Mouse (Mus musculus): Measurements from ENCODE around the gene Cyb5d1. TPM values are rescaled to one million over a fixed set of nuclear protein-coding genes. Genes with fewer than 3 reads are reported as not detected.

The Cyb5d1 gene
- 10 to 100 TPM; 26.1 to 29.3 TPM for total RNA-seq (2021)

DNA sequence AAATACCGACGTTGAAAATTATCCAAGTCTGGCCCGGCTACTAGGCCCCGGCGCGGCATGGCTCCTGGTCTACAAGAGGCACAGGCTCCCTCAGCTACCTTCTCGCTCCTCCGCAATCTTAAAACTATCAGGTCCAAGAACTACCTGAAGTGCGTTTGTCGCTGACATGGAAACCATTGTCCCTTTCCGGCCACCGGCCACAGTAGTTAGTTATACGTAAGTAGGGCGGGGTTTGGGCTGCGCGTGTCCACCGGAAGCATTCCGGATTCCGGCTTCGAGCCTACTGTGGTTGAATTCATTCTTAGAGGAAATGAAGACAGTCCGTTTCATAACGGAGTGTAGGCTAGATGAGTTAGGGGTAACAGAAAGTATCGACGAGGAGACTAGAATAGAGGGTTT, at the start of gene Cyb5d1, which contains the start of gene Naa38:
Gene Cyb5d1 (minus strand): TSS at position 397 of the 399 bp plus-strand sequence.
Gene Naa38 (plus strand): TSS at position 253 of the 399 bp plus-strand sequence.
- peak; percentile 83 for DNase-seq (ENCODE audit: low spot score)
- intact Hi-C loops (cut with DNase I): loop anchor here (5.0 kb wide), 1 partner anchor 298 kb away; the partner anchor contains the start of gene Per1

DNA sequence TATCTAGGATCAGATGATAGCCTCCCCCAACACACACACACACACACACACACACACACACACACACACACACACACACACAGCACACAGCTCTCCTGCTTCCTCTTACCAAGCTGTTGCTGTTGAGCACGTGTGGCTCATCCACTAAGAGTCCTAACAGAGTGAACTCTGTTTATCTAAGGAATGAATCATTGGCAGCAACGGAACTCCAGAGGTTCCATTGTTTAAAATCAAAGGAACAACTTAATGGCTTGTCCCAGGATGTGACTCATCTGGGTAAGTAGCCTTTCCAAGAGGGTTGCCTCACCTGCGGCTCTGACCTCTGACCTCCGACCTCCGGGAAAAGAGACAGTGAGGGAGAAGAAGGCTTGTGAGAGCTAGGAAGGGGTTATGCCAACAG, 47.9 kb upstream of the Cyb5d1 start:
- no peak for DNase-seq (ENCODE audit: low spot score)
- intact Hi-C loops (cut with DNase I): no loop called here

DNA sequence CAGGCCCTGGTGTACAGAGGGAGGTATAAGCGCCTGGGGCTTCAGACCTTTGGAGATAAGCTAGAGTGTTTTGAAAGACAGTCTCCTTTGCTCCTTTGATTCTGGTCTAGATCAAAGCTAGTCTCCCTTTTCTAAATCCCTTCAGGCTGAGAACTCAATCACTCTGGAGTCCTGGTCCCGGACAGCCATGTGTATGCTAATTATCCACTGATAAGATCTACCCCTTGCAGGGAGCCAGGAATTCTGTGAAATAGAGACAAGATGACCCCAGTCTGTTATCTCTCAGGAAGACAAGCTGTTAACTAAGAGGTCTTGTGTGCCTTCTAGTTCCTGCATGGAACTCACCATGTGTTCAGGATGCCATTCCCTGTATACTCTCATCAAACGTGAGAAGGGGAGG, 41.9 kb upstream of the Cyb5d1 start:
- DNase-seq (ENCODE audit: low spot score): no peak
- intact Hi-C loops (cut with DNase I): no loop called here

DNA sequence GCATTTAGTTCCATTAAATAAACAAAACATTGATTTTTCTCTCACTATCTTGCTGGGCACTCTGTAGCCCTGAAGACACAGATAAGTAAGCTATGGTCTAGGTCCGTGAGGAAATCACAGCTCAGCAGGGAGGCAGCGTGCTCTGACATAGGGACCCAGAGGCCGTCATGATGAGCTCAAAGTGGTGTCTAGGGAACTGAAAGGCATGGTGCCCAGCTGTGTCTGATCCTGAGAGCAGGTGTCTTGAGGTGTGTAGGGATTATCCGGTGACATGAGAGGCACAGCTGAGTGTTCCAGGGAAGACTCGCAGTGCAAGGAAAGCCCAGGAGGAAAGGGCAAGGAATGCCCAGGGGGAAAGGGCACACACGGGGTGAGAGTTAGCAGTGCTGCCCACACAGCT, 37.8 kb upstream of the Cyb5d1 start:
- intact Hi-C loops (cut with DNase I): loop anchor here (2.0 kb wide), 1 partner anchor 160 kb away; no protein-coding TSS in a partner anchor
- DNase-seq (ENCODE audit: low spot score): no peak

- DNase-seq (ENCODE audit: low spot score): no peak
- intact Hi-C loops (cut with DNase I): loop anchor here (1.0 to 2.0 kb wide), 3 partner anchors 32 to 160 kb away; no protein-coding TSS in a partner anchor
Measured at GRCm38 (mm10) chr11:69432640-69432982, 37.2 kb upstream of the Cyb5d1 start.

DNA sequence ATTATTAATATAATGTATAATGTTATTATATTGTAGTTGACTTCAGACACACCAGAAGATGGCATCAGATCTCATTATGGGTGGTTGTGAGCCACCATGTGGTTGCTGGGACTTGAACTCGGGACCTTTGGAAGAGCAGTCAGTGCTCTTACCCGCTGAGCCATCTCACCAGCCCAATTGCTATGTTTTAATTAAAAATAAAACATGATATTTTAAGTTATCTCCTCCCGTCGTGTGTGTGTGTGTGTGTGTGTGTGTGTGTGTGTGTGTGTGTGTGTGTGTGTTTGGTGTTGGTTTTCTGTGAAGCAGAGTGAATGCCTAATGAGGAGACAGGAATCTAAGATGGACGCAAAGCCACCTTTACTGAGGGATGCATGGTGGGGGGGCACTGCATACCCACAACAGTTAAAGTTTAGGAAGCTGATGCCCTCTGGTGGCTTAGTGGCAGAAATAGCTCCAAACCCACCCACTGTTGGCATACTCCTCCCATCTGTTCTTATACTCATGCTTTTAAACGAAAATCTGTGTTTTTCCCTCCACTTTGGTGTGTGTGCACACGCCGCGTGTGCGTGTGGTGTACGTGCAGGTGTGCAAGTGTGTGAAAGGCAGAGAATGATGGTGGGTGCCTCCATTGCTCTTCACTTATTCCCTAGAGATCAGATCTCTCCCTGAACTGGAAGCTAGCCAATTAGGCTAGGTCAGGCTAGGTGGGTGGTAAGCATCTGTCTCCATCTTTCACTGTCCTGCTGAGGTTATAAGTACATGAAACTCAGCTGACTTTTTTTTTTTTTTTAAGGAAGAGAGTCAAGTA, 36.6 kb upstream of the Cyb5d1 start:
- intact Hi-C loops (cut with DNase I): loop anchor here (1.0 to 2.0 kb wide), 3 partner anchors 32 to 159 kb away; no protein-coding TSS in a partner anchor
- peak; percentile 52 for DNase-seq (ENCODE audit: low spot score)

DNA sequence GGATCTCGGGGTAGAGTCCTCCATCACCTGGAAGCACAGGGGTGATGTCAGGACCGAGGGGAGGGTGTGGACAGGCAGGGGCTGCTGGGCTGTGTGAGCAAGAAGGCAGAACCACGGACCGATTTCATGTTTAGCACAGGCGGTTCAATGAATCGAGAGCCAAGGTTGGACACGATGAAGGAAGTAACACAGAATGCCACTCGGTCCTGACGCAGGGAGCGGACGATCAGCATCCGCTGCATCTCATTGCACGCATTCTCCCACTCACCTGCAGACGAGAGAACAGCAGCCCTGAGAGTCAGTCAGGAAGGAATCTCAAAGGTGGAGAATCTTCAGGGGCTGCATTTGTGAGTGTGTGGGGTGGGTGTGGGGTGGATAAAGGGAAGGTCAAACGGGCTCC, 35.2 kb upstream of the Cyb5d1 start:
- intact Hi-C loops (cut with DNase I): no loop called here
- DNase-seq (ENCODE audit: low spot score): no peak

GRCm38 (mm10) chr11:69429313-69429712, 33.9 kb upstream of the Cyb5d1 start:
- DNase-seq (ENCODE audit: low spot score): no peak
- intact Hi-C loops (cut with DNase I): no loop called here

DNA sequence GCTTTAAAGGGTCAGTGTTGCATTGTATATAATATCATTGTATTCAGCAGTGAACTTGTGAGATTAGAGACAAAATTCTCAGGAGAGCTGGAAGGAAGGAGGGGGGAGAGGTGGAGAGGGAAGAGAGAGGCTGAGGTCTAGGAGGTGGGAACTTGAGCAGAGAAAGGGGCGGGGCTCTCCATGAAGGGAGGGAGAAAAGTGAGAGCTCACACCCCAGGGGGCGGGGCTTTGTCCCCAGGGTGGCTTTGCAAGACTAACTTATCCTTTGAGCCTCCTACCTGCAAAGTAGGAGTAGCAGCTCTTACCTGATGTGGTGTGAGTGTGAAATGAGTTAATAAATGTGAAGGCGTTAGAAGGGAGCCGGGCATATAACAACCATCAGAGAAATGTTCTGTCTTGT, 33.3 kb upstream of the Cyb5d1 start:
- intact Hi-C loops (cut with DNase I): no loop called here
- DNase-seq (ENCODE audit: low spot score): no peak

DNA sequence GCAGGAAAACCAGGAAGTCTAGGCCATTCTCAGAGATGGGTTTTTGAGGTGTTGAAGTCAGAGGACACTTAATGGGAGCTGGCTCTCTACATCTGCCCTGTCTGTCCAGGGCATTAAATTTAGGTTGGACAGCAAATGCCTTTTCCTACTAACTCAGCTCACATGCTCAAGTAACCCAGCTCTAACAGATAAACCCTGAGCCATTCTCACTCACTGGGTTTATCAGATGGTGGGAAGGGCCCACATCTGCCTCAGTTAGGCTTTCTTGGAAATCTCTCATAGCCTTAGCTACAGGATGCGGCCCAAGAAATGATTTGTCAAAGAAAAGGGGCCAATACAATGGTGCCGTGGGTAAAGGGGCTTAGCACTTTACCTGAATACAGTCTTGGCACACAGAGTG, 30.8 kb upstream of the Cyb5d1 start:
- intact Hi-C loops (cut with DNase I): no loop called here
- DNase-seq (ENCODE audit: low spot score): no peak

DNA sequence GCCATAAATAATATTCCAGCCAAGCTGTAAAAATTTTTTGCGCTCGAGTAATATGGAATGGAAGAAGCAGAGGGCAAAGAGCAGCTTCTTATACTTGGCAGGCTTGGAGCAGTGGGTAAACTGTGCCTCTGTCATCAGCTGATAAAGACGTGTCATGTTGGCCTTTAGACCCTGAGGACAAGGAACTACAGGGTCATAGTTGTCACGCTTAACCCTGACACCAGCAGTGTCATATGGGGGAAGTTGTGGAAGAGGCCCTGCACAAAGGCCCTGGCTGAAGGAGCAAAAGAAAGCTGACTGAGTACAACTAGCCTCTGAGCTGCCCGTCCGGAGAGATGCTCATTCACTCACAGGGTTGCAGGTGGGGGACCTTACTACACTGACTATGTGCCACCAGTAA, 28.5 kb upstream of the Cyb5d1 start:
- DNase-seq (ENCODE audit: low spot score): no peak
- intact Hi-C loops (cut with DNase I): no loop called here

DNA sequence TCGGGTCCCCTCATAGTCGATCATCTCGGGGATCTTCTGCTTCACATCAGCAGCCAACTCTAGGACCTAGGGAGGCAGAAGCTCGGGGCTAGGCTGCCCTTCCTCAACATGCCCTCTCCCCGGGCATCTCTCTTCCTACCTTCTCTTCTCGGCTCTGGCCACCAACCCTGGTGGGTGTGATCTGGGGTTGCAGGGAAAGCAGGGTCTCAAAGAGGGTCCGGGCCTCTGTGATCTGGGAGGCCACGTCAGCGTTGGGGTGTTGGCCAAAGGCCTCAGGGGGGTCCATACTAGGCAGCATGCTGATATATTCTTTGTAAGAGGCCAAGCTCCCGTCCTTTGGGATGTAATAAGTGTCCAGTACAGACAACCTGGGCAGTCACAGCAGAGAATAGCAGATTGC, 27.4 kb upstream of the Cyb5d1 start:
- DNase-seq (ENCODE audit: low spot score): no peak
- intact Hi-C loops (cut with DNase I): no loop called here

DNA sequence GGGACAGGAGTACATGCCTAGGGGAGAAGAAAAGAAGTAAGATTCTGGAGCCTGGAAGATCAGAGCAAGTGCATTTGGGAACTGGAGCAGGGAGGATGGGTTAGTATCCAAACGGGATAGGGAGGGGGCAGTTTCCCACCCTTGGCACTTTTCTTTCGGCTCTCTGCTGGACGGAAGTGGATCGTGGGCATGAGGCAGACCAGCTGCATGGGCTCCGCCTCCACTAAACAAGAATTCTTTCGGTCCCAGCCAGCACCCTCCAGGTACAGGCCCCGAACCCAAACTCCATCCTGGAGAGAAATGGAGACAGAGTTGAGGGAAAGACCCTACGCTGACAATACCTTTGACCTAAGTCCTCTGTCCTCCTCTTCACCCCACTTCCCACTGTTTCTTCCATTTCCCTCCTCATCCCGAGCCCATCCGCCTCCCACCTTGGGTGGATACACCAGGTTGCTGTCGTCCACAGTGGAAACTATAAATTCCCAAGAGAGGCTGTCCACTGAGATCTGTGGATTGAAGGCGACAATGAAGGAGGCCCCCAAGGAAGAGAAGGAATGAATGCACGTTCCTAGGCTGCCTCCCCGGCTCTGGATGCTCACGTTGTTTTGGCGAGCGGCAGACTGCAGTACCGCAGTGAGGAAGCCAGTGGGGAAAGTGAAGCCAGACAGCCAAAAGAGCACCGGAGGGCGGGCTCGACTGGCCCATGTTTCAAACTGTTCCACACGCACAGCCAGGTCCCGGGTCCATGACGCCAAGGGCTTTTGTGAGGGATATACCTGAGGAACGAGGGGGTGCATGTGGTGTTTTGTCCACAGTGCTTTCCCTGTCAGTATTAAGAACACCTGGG, 25.9 kb upstream of the Cyb5d1 start:
- no peak for DNase-seq (ENCODE audit: low spot score)
- intact Hi-C loops (cut with DNase I): no loop called here

DNA sequence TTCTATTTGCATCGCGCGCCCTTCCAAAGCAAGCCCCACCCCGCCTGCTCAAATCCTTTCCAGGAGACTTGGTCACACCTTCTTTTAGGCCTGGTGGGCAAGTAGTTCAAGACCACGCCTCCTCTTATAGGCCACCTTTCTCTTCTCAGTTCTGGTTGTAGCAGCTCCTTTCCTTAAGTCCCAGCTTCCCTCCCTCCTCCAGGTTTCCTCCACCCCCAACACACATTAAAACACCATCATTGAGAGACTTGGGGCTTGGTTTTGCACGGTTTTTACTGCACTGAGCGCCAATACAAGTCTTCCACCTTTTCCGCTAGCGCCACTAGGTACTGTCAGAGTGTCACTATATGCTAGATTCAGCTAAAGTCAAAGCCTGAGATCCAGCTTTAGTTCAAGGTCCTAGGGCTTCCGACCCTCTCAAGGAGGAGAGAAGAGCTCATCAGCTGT, 25.1 kb upstream of the Cyb5d1 start:
- no peak for DNase-seq (ENCODE audit: low spot score)
- intact Hi-C loops (cut with DNase I): no loop called here

- no peak for DNase-seq (ENCODE audit: low spot score)
- intact Hi-C loops (cut with DNase I): no loop called here
Measured at GRCm38 (mm10) chr11:69419813-69420553, 24.6 kb upstream of the Cyb5d1 start.

DNA sequence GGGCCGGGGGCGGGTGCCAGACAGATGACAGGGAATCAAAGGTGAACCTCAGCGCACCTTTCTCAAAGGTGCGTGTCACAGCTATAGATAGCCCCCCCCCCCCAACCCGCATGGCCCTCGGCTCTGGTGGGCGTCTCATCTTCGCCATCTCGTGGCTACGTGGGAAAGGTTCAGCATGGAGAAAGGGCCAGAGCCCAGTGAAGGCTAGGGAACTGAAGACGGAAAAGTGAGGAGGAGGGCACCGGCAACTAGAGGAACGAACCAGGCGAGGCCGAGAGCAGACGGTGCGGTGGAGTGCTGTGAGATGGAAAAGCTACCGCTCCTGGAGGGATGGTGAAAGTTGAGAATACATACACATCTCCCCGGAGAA, 24.0 kb upstream of the Cyb5d1 start:
- intact Hi-C loops (cut with DNase I): no loop called here
- DNase-seq (ENCODE audit: low spot score): no peak

- intact Hi-C loops (cut with DNase I): loop anchor here (1.0 kb wide), 1 partner anchor 8 kb away; no protein-coding TSS in a partner anchor
Measured at GRCm38 (mm10) chr11:69418481-69419442, 23.3 kb upstream of the Cyb5d1 start.

DNA sequence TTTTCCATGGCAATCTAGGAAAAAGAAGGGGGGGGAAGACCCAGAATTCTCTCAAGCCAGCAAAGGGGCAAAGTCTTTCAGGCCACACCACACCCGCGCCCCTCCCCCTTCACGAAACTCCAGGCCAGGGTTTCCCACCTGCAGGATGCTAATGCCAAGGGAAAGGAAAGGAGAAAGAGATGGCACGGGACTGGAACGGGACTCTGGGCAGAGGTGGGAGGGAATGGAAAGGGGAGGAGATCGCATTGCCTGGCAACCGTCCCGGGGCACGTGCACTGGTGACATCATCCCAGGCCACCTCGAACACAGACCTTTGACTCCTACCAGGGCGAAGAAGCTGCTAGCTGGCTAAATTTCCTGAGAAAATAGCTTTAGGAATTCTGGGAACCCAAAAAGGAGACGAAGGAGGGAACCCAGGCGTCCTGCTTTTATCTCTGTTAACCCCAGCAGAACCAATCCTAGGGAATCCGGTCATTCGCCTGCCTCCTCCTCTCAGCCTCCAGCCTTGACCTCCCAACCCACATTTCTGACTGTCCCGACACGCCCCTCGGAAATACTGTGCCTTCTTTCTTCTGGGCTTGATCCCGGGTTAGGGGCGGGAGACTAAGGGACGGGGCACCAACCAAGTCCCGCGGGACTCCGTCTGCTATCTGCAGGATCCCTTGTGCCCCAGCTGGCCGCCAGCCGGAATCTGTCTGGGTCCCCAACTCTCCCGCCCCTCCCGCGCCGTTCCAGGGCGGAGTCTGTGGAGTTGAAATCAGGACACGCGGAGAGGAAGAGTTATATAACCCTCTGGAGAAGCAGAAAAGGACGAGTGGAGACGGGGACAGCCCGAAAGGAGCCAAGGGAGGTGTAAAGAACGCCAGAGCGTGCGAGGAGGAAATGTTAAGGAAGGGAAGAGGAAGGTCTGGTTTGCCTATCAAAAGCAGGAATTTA, 22.3 kb upstream of the Cyb5d1 start:
- intact Hi-C loops (cut with DNase I): loop anchor here (1.0 kb wide), 1 partner anchor 7 kb away; no protein-coding TSS in a partner anchor
- peak; percentile 92 for DNase-seq (ENCODE audit: low spot score)

More at GRCm38 (mm10) chr11:69418481-69419442, 23.3 kb upstream of the Cyb5d1 start:
- peak; percentile 93 for DNase-seq (ENCODE audit: low spot score)

All from heart, postnatal 25 days (tissue).